Mouse (Mus musculus) adrenal gland, postnatal 10 days (tissue): Measurements from ENCODE around the gene Gstm4. TPM values are rescaled to one million over a fixed set of nuclear protein-coding genes. Genes with fewer than 3 reads are reported as not detected.
"Not testable (repeated sequence)": the region's sequence is repeated elsewhere in the genome, so short reads cannot be mapped to it uniquely, and the experiment has no call there.

ENCODE experiments used
- DNase-seq: peaks from one replicate; pipeline ENCODE4 v3.0.0; 2021; ENCODE audit warnings: mixed read lengths
- total RNA-seq, 2 experiments: library from RNA; stranded (reverse); gene quantifications; 2 replicates each; pipeline ENCODE4 v1.2.3; 2021

Gstm4 gene
- total RNA-seq, 2 experiments from 2014 or later, result 12.8 to 13.3 TPM

DNA sequence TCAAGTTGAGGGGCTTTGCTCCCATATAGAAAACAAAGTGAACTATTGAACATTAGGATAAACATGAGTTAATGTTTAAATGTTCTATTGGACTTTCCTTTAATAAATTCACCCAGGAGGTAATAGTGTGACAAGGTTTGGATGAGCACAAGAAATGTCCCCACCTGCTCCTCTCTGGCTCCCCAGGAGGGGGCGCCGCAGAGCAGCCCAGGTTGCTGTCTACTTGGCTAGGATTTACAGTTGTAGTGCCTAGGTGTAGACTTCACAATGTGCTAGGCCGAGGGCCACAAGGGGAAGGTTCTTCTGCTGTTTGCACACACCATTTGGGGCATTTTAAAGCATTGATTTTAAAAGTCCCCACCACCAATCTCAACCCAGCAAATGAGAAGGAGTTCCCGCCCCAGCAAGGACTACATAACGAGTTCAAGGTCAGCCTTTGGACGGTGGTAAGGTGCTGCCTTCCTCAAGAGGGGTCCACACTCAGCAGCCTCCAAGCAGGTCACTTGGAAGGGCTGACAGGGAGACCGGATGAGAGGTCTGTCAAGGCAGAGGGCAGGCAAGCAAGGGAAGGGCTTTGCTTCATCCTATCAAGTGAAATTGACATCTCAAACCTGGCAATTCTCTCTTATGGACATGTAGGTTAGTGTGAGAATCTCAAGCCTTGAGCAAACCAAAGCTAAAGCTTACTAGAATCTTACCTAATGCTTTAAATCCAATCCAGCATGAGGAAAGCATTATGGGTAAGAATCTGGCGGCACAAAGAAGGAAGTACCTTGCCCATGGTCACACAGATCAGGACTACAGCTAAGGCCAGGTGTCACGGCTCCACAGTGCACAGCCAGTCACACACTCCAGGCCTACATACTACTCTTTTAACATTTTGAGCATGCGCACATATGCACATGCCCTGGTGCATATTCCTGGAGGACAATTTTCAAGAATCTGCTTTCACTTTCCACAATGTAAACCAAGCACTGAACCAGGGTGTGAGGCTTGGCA is 25.9 kb upstream of the Gstm4 start:
- DNase-seq, result peak; percentile 89

GRCm38 (mm10) chr3:108069231-108069870 is 24.7 kb upstream of the Gstm4 start:
- peak; percentile 59 for DNase-seq

GRCm38 (mm10) chr3:108068826-108069225 is 24.1 kb upstream of the Gstm4 start:
- peak; percentile 6 for DNase-seq

DNA sequence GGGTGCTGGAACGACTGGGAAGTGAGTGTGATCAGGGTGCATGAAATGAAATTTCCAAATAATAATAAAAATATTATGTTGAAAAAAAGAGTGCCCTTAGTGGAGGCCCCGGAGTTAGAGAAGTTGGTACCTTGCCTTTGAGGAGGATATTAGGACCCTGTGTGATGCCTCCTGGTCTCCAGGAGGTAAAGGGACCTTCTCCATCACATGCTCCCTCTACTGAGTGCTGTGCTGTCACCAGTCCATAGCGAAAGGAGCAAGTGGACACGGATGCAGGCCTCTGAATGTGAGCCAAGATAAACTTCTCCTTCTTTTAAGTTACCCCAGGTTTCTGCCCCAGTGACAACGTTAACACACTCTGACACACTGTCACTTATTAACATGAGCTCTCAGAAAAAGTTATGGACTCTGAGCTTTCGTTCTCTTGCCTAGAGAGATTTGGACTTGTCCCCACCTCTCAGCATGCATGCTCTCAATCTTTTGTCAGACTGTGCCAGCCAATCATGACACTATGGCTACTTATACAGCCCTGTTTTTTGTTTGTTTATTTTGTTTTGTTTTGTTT is 22.8 kb upstream of the Gstm4 start:
- no peak for DNase-seq

GRCm38 (mm10) chr3:108065551-108065950 is 20.9 kb upstream of the Gstm4 start:
- DNase-seq, result no peak

- DNase-seq, result no peak
Measured at GRCm38 (mm10) chr3:108064672-108065071, 20.0 kb upstream of the Gstm4 start.

- peak; percentile 56 for DNase-seq
Measured at GRCm38 (mm10) chr3:108062648-108063047, 18.0 kb upstream of the Gstm4 start.

GRCm38 (mm10) chr3:108061420-108061819 is 16.7 kb upstream of the Gstm4 start:
- peak; percentile 66 for DNase-seq

DNA sequence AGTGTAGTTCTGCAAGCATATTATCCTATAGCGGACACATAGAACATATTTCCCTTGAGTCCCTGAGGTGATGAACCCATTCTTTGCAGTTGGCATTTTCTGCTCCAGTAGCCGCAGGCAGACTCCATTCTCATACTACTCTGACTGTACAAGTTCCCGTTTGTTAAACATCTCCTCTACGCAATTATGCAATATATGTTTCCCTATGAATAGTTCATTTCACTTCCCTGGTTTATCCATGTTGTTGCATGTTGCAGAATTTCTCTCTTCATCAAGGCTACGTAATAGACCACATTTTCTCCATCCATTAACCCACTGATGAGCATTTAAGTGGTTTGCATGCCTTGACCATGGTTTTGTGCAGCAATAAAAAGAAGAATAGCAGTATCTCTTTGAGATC is 5.8 kb upstream of the Gstm4 start:
- no peak for DNase-seq

- DNase-seq, result no peak
Measured at GRCm38 (mm10) chr3:108048306-108048705, 3.6 kb upstream of the Gstm4 start.

DNA sequence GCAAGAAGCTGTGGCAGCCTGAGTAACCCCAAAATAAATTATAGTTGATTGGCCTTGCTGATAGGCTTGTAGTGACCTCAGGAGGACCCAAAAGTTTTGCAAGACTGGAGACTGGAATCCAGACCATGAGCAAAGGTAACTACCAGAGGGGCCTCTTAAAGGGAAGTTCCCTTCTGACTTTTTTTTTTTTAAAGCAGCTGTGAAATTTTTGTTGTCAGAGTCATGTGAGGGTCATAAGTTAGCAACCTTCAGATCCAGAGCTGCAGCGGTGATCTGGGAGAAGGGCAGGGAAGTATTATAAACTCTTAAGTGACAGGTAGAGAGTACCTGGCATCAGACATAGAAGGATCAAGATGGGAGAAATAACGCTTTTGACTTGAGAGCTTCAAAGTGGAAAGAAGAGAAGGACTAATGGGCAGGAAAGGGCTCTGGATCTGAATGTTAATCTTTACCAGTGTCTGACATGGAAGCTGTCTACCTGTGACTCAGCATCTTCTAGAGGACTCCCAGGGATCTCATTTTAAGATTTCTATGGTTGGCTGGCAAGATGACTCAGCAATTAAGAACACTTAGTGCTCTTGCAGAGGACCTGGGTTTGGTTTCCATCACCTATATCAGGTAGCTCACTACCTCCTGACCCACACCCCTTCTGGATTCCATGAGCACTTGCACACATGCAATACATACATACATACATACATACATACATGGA is 2.4 kb upstream of the Gstm4 start:
- DNase-seq, result no peak

DNA sequence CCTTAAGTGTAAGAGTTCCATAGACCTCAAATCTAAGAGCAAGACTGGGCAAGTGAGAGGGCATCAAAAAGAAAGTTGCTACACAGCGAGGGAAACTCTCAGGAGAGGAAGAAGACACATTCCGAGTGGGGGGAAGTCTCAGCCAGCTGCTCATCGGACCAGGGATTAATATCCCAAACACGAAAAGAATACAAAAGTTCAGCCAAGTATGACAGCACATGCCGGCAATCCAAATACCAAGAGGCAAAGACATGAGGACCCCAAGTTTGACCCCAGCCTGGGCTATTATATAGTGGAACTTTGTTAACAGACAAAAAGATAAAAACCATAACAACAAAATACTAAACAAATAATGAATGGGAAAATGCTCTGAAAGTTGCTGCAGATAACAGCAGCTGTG is 11.5 kb downstream of the Gstm4 start:
- DNase-seq, result no peak

GRCm38 (mm10) chr3:108032113-108032512 is 12.6 kb downstream of the Gstm4 start:
- DNase-seq, result peak; percentile 34

- DNase-seq, result no peak
Measured at GRCm38 (mm10) chr3:108028641-108029365, 15.9 kb downstream of the Gstm4 start.

DNA sequence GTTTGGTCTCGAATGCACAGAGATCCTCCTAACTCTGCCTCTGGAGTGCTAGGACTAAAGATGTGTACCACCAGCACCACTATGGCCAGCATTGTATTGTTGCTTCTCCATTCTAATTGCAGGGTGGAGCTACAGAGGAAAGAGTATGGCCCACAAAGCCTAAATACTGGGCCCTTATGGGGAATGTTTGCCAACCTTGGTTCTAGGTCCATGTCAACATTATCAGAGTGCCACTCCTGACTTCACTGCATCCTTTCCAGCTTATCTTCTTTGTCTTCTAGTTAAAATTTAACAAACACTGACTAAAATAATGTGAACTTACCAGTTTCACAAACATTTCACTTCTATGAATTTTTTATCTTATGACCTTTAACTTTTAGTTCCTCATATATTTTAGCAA is 18.1 kb downstream of the Gstm4 start:
- DNase-seq, result no peak

DNA sequence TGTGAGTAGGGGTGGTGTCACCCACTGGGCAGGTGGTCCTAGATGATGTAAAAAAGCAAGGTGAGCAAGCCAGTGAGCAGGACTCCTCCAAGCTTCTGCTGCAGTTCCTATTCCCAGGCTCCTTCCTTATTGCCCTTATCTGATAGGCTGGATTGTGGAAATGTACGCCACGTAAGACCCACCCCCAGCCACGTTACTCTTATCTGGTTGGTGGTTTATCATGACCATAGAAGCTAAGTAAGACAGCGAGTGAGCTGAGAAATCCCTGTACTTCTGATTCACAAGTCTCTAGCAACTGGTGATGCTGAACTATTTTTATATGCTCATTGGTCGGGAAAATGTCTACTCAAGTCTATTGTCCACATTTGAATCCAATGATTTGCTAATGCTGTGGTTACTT is 18.6 kb downstream of the Gstm4 start:
- DNase-seq, result no peak

GRCm38 (mm10) chr3:108025318-108025717 is 19.4 kb downstream of the Gstm4 start:
- DNase-seq, result peak; percentile 11

- DNase-seq, result peak; percentile 22
Measured at GRCm38 (mm10) chr3:108022650-108023049, 22.0 kb downstream of the Gstm4 start.

- not testable (repeated sequence) for DNase-seq
Measured at GRCm38 (mm10) chr3:108020351-108021022, 24.2 kb downstream of the Gstm4 start.

- DNase-seq, result not testable (repeated sequence)
Measured at GRCm38 (mm10) chr3:108019226-108019625, 25.5 kb downstream of the Gstm4 start.

GRCm38 (mm10) chr3:108018190-108018820 is 26.4 kb downstream of the Gstm4 start:
- DNase-seq, result no peak
